Mouse (Mus musculus): ENCODE results near the gene Glis2.

GRCm38 (mm10) chr16:4659326-4659725, 64.8 kb downstream of the Glis2 start:
- TF ChIP-seq CTCF (conservative IDR thresholded peaks at IDR 0.05; ENCODE audit: low read length) = no peak
- TF ChIP-seq POU5F1 (IDR thresholded peaks at IDR 0.05; ENCODE audit: borderline replicate concordance, low read length) = no peak
